8 mouse cellular contexts compared by ENCODE assay signal in genomic region chr1:135564660-135565519, GRCm38 (mm10). TPM values are rescaled to one million over a fixed set of nuclear protein-coding genes. Genes with fewer than 3 reads are reported as not detected.
DNase-seq lines count a peak whose midpoint lies in the region; ATAC-seq lines count a peak whose summit lies in the region.

No protein-coding gene starts in this region.

- peaks cover 6% of the 10 kb centered on the region; the same call in 1 of the 2 replicates for H3K4me1 ChIP-seq in forebrain, embryonic 11.5 days (replicated peaks; ENCODE audit: control insufficient read depth, insufficient read depth, low read length)
- H3K4me1 ChIP-seq in limb, embryonic 11.5 days (ENCODE audit: control insufficient read depth, insufficient read depth, low read length), result peaks cover 48% of the 10 kb centered on the region
- H3K4me1 ChIP-seq in stomach, embryonic 14.5 days (ENCODE audit: control insufficient read depth, insufficient read depth, low read length), result peaks cover 32% of the 10 kb centered on the region

- no peaks in the 10 kb centered on the region for H3K36me3 ChIP-seq in forebrain, embryonic 11.5 days (ENCODE audit: control insufficient read depth, insufficient read depth, low read length)
- H3K36me3 ChIP-seq in limb, embryonic 11.5 days (ENCODE audit: control insufficient read depth, insufficient read depth, low read length), result no peaks in the 10 kb centered on the region
- no peaks in the 10 kb centered on the region for H3K36me3 ChIP-seq in stomach, embryonic 14.5 days (ENCODE audit: control insufficient read depth, insufficient read depth, low read length)

- no peak overlapping the region for H3K4me2 ChIP-seq in forebrain, embryonic 11.5 days (ENCODE audit: low read depth, low read length, severe bottlenecking)
- H3K4me2 ChIP-seq in limb, embryonic 11.5 days (ENCODE audit: low read depth, severe bottlenecking), result no peak overlapping the region
- no peak overlapping the region for H3K4me2 ChIP-seq in stomach, embryonic 14.5 days (replicated peaks; ENCODE audit: low read depth, low read length)

- H3K9ac ChIP-seq in forebrain, embryonic 11.5 days (ENCODE audit: low read length), result 0 out of 2 replicates have a peak overlapping the region, but pooled peaks have one; percentile 4
- no peak overlapping the region for H3K9ac ChIP-seq in limb, embryonic 11.5 days (ENCODE audit: low read length)
- H3K9ac ChIP-seq in stomach, embryonic 14.5 days (replicated peaks; ENCODE audit: low read depth, low read length), result no peak overlapping the region

- DNase-seq in left cerebral cortex, postnatal 10 days (ENCODE audit: extremely low spot score in 1 of 2, low spot score in 2 of 2), result peak; percentile 69 to 74
- DNase-seq in left cerebral cortex, adult 11 months (ENCODE audit: low spot score), result no peak
- no peak for DNase-seq in forebrain, embryonic 11.5 days (ENCODE audit: low spot score)
- DNase-seq in limb, embryonic 11.5 days (ENCODE audit: low spot score), result no peak
- no peak for DNase-seq in heart, adult 11 months
- no peak for DNase-seq in kidney, adult 11 months
- no peak for DNase-seq in adrenal gland, postnatal 14 days

- peak overlapping the region; percentile 37; the same call in 1 of the 2 replicates for H3K27ac ChIP-seq in forebrain, embryonic 11.5 days (ENCODE audit: low read depth, low read length)
- peak overlapping the region; percentile 0; the same call in 1 of the 2 replicates for H3K27ac ChIP-seq in limb, embryonic 11.5 days (replicated peaks; ENCODE audit: low read depth, low read length)
- peak overlapping the region; percentile 21; the same call in 1 of the 2 replicates for H3K27ac ChIP-seq in stomach, embryonic 14.5 days (ENCODE audit: low read length)

- no peak; the same call in 1 of the 2 replicates for ATAC-seq in forebrain, embryonic 11.5 days (replicated peaks; ENCODE audit: low FRiP score)
- ATAC-seq in limb, embryonic 11.5 days (ENCODE audit: insufficient number of reproducible peaks, low FRiP score, low TSS enrichment, low read depth), result no peak
- ATAC-seq in stomach, embryonic 14.5 days (ENCODE audit: insufficient number of reproducible peaks, insufficient read depth, low FRiP score, low read depth), result no peak

- no peak overlapping the region for H3K4me3 ChIP-seq in forebrain, embryonic 11.5 days (ENCODE audit: low read depth, low read length)
- H3K4me3 ChIP-seq in limb, embryonic 11.5 days (ENCODE audit: low read depth, low read length), result no peak overlapping the region
- H3K4me3 ChIP-seq in stomach, embryonic 14.5 days (ENCODE audit: low read depth, low read length), result no peak overlapping the region

- no peaks in the 10 kb centered on the region for H3K9me3 ChIP-seq in forebrain, embryonic 11.5 days (ENCODE audit: control insufficient read depth, low read length)
- H3K9me3 ChIP-seq in limb, embryonic 11.5 days (ENCODE audit: control insufficient read depth, low read length), result no peaks in the 10 kb centered on the region
- H3K9me3 ChIP-seq in stomach, embryonic 14.5 days (ENCODE audit: control insufficient read depth, low read depth, low read length), result no peaks in the 10 kb centered on the region

- intact Hi-C loops in left cerebral cortex, postnatal 10 days (cut with DNase I), result no loop called here

- no peaks in the 10 kb centered on the region for H3K27me3 ChIP-seq in forebrain, embryonic 11.5 days (ENCODE audit: control insufficient read depth, insufficient read depth, low read length)
- H3K27me3 ChIP-seq in limb, embryonic 11.5 days (ENCODE audit: control insufficient read depth, insufficient read depth, low read length), result no peaks in the 10 kb centered on the region
- no peaks in the 10 kb centered on the region for H3K27me3 ChIP-seq in stomach, embryonic 14.5 days (ENCODE audit: control insufficient read depth, insufficient read depth, low read length)

- 37% methylated on average over 10 of the region's 10 CpGs for WGBS in forebrain, embryonic 11.5 days
- WGBS in limb, embryonic 11.5 days, result 43% methylated on average over 10 of the region's 10 CpGs
- WGBS in stomach, embryonic 14.5 days, result 48% methylated on average over 10 of the region's 10 CpGs

RNA-seq across cellular contexts. Expression of gene Nav1, which starts 42.2 kb away (rescaled TPM):
- total RNA-seq in left cerebral cortex, postnatal 10 days (2021), result 100 to 1,000 TPM; 227 to 238 TPM
- polyA plus RNA-seq in forebrain, embryonic 11.5 days (2014; fragmentation: Nextera tagmentation; extraction: Ambion mirVana), result 23.4 and 26.9 TPM in 2 replicates
- 16.4 and 16.7 TPM in 2 replicates for polyA plus RNA-seq in limb, embryonic 11.5 days (2014; fragmentation: Nextera tagmentation; extraction: Ambion mirVana)
- polyA plus RNA-seq in stomach, embryonic 14.5 days (2014; fragmentation: Nextera tagmentation; extraction: Ambion mirVana), result 25.6 and 25.8 TPM in 2 replicates
- total RNA-seq in adrenal gland, postnatal 14 days (2021), result 20.6 and 24.8 TPM in 2 replicates

Comparison
In these comparisons a context has a peak if more than half of its experiments do, and no peak if none do; other contexts are left out.
1. DNase-seq: peak in left cerebral cortex, postnatal 10 days (2 of 2); none in left cerebral cortex, adult 11 months (single experiment), forebrain, embryonic 11.5 days (single experiment), limb, embryonic 11.5 days (single experiment), heart, adult 11 months (single experiment), kidney, adult 11 months (single experiment) and adrenal gland, postnatal 14 days (single experiment).
2. Peak in every context shown above with its lines, with median percentiles within 50 percentile points of each other: H3K27ac ChIP-seq.